Mouse (Mus musculus): Measurements from ENCODE around the gene Mvb12b. TPM values are rescaled to one million over a fixed set of nuclear protein-coding genes. Genes with fewer than 3 reads are reported as not detected.

The Mvb12b gene
- polyA plus RNA-seq, 2 experiments = 6.9 to 8.3 TPM

DNA sequence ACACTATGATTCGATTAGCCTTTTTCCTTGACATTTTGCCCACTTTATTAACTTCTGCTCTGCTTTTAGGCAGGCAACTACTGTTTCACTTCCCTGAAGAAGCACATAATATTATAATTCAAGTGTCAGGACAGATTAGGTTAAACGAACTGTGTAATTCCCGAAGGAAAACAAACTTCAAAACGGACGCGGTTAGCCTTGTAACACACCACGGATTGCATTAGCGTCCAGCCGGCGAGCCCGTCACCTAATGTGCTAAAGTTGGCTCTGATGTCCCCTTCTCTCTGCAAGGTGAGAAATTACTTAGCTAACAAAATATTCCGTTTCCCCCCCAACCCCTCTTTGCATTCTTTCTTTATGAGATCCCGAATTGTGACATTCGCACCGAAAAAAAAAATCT, 170.9 kb downstream of the Mvb12b start:
- Histone ChIP-seq H3K9me3 (ENCODE audit: control insufficient read depth, low read length) (no peaks in the 10 kb centered on the region), H3K4me3 (ENCODE audit: insufficient read depth in 1 of 2, low read depth in 2 of 2, low read length in 2 of 2) (no peak overlapping the region), H3K27ac (no peak overlapping the region), H3K4me1 (replicated peaks; ENCODE audit: control insufficient read depth in 2 of 2, insufficient read depth in 2 of 2, low read length in 1 of 2) (no peaks in the 10 kb centered on the region), H3K36me3 (replicated peaks; ENCODE audit: control insufficient read depth, insufficient read depth, low read depth) (no peaks in the 10 kb centered on the region), H3K9ac (replicated peaks) (no peak overlapping the region), H3K4me2 (ENCODE audit: low read depth) (no peak overlapping the region), H3K27me3 (ENCODE audit: control insufficient read depth, insufficient read depth, low read length) (no peaks in the 10 kb centered on the region; the same call in 1 of the 2 replicates)
- DNase-seq (ENCODE audit: low read depth in 3 of 3, low spot score in 3 of 3) = no peak
- WGBS (ENCODE audit: insufficient replicate concordance) = 65% methylated on average over 15 of the region's 15 CpGs
- TF ChIP-seq EP300 (IDR thresholded peaks at IDR 0.05; ENCODE audit: low read depth) = no peak
- TF ChIP-seq CTCF (IDR thresholded peaks at IDR 0.05; ENCODE audit: low read depth) = no peak
- no peak for ATAC-seq (ENCODE audit: insufficient read depth)

DNA sequence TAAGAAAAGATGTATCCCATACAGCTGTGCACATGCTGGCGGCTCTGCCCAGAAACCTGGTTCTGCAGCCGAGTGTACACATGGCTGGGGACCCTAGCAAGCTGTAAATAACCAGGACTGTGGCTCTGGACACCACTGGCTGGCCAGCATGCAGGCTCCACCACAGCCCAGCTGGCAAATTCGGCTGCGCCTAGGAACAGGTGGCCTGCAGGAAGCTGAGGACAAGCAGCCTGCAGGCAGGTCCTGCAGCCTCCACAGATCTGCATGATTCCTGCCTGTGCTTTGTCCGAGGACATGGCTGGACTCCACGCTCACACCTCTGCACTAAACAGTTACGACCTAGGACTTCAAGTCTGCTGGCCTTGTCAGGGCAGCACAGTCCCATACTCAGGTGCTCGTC, 172.8 kb downstream of the Mvb12b start:
- no peaks in the 10 kb centered on the region for H3K9me3 ChIP-seq (ENCODE audit: control insufficient read depth, low read length)
- no peak for ATAC-seq (ENCODE audit: insufficient read depth)

DNA sequence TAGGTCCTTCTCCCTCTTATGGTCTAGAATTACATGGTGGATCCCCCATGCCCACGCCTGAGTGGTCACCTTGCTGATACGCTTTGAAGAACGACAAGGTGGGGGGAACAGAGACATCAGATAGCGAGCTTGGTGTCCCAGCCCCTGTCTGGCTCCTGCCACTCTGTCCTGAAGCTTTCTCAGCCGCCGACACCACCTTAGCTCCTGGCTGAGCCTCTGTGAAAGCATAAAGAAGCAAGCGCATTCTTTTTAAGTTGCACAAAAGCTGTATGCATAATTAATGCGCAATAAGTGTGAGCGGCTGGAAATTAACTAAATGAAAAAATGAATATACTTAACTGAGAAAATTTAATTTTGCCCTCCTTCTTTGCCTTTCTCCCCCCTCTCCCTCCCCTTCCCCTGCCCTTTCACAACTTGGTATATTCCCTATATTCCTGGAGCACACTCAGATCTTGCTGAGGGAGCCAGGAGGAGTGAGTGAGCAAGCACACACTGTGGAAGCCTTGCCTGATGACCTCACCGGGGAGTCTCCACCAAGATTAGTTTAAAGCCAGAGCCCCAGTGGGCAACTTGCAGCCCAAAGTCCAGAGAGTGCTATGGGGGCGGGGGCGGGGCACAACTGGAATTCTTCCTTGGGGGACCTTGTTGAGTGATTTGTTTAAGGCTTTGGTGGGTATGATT, 174.0 kb downstream of the Mvb12b start:
- ATAC-seq (ENCODE audit: insufficient read depth) (no peak), DNase-seq (ENCODE audit: low read depth in 3 of 3, low spot score in 3 of 3) (no peak)
- no peak overlapping the region for H3K4me3 ChIP-seq (ENCODE audit: insufficient read depth in 1 of 2, low read depth in 2 of 2, low read length in 2 of 2)
- H3K9ac ChIP-seq (replicated peaks) = no peak overlapping the region
- H3K4me2 ChIP-seq (ENCODE audit: low read depth) = no peak overlapping the region
- TF ChIP-seq CTCF (IDR thresholded peaks at IDR 0.05; ENCODE audit: low read depth) = no peak
- no peak for TF ChIP-seq EP300 (IDR thresholded peaks at IDR 0.05; ENCODE audit: low read depth)
- H3K27me3 ChIP-seq (ENCODE audit: control insufficient read depth, insufficient read depth, low read length) = no peaks in the 10 kb centered on the region; the same call in 1 of the 2 replicates
- no peaks in the 10 kb centered on the region for H3K36me3 ChIP-seq (replicated peaks; ENCODE audit: control insufficient read depth, insufficient read depth, low read depth)
- 38% methylated on average over 12 of the region's 12 CpGs for WGBS (ENCODE audit: insufficient replicate concordance)
- no peaks in the 10 kb centered on the region for H3K9me3 ChIP-seq (ENCODE audit: control insufficient read depth, low read length)
- H3K27ac ChIP-seq = no peak overlapping the region
- no peaks in the 10 kb centered on the region for H3K4me1 ChIP-seq (replicated peaks; ENCODE audit: control insufficient read depth in 2 of 2, insufficient read depth in 2 of 2, low read length in 1 of 2)

More for the DNA sequence above, 172.8 kb downstream of the Mvb12b start:
- Histone ChIP-seq H3K4me3 (ENCODE audit: insufficient read depth in 1 of 2, low read depth in 2 of 2, low read length in 2 of 2) (no peak overlapping the region), H3K27me3 (ENCODE audit: control insufficient read depth, insufficient read depth, low read length) (no peaks in the 10 kb centered on the region; the same call in 1 of the 2 replicates), H3K36me3 (replicated peaks; ENCODE audit: control insufficient read depth, insufficient read depth, low read depth) (no peaks in the 10 kb centered on the region), H3K9ac (replicated peaks) (no peak overlapping the region), H3K4me2 (ENCODE audit: low read depth) (no peak overlapping the region), H3K4me1 (replicated peaks; ENCODE audit: control insufficient read depth in 2 of 2, insufficient read depth in 2 of 2, low read length in 1 of 2) (no peaks in the 10 kb centered on the region), H3K27ac (no peak overlapping the region)
- TF ChIP-seq EP300 (IDR thresholded peaks at IDR 0.05; ENCODE audit: low read depth) (no peak), CTCF (IDR thresholded peaks at IDR 0.05; ENCODE audit: low read depth) (no peak)
- 48% methylated on average over 8 of the region's 8 CpGs for WGBS (ENCODE audit: insufficient replicate concordance)
- no peak for DNase-seq (ENCODE audit: low read depth in 3 of 3, low spot score in 3 of 3)

DNA sequence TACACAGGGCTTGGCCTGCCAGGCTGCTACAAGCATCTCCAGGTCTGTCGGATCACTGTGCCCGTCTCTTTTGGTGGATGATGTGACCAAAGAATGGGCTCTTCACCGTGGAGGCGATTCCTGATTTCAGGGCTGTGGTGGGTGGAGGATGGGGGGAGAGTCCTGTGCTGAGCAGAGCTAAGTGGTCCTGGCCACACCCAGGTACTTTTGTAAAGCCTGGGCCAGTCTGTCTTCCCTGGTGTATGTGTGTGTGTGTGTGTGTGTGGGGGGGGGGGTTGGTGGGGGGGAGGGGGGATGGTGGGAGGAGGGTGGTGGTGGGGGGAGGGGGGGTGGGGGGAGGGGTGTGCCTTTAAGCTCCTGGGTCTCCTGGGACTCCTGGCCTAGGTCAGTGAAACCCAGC, 174.9 kb downstream of the Mvb12b start:
- TF ChIP-seq EP300 (IDR thresholded peaks at IDR 0.05; ENCODE audit: low read depth) = no peak
- TF ChIP-seq CTCF (IDR thresholded peaks at IDR 0.05; ENCODE audit: low read depth) = no peak
- Histone ChIP-seq H3K9me3 (ENCODE audit: control insufficient read depth, low read length) (no peaks in the 10 kb centered on the region), H3K36me3 (replicated peaks; ENCODE audit: control insufficient read depth, insufficient read depth, low read depth) (no peaks in the 10 kb centered on the region), H3K4me1 (replicated peaks; ENCODE audit: control insufficient read depth in 2 of 2, insufficient read depth in 2 of 2, low read length in 1 of 2) (no peaks in the 10 kb centered on the region), H3K4me3 (ENCODE audit: insufficient read depth in 1 of 2, low read depth in 2 of 2, low read length in 2 of 2) (no peak overlapping the region), H3K9ac (replicated peaks) (no peak overlapping the region), H3K4me2 (ENCODE audit: low read depth) (no peak overlapping the region), H3K27ac (no peak overlapping the region), H3K27me3 (ENCODE audit: control insufficient read depth, insufficient read depth, low read length) (no peaks in the 10 kb centered on the region)
- ATAC-seq (ENCODE audit: insufficient read depth) (no peak), DNase-seq (ENCODE audit: low read depth in 3 of 3, low spot score in 3 of 3) (no peak)
- WGBS (ENCODE audit: insufficient replicate concordance) = 34% methylated on average over 4 of the region's 4 CpGs

DNA sequence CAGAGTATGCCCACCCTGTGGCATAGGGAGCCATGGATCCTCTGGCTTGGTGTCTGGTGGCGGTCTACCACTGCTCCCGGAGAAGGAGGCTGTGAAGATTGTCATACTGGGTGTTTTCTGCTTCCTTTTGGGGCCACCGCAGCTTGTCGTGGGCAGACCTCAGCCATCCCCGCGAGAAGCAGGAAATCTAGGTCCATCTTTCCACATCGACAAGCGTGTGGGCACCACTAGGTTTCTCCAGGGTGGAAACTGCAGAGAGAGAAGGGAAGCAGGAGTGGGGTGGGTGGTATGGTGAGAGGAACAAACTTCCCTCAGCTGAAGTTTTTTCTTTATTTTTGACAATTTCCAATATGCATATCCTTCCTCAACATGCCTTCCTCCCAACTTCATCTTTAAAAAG, 178.9 kb downstream of the Mvb12b start:
- ATAC-seq (ENCODE audit: insufficient read depth) (no peak), DNase-seq (ENCODE audit: low read depth in 3 of 3, low spot score in 3 of 3) (no peak)
- Histone ChIP-seq H3K9me3 (ENCODE audit: control insufficient read depth, low read length) (no peaks in the 10 kb centered on the region), H3K9ac (replicated peaks) (no peak overlapping the region), H3K36me3 (replicated peaks; ENCODE audit: control insufficient read depth, insufficient read depth, low read depth) (no peaks in the 10 kb centered on the region), H3K27me3 (ENCODE audit: control insufficient read depth, insufficient read depth, low read length) (peaks cover 3% of the 10 kb centered on the region; the same call in 1 of the 2 replicates), H3K4me3 (ENCODE audit: insufficient read depth in 1 of 2, low read depth in 2 of 2, low read length in 2 of 2) (no peak overlapping the region), H3K4me1 (replicated peaks; ENCODE audit: control insufficient read depth in 2 of 2, insufficient read depth in 2 of 2, low read length in 1 of 2) (no peaks in the 10 kb centered on the region), H3K4me2 (ENCODE audit: low read depth) (no peak overlapping the region), H3K27ac (no peak overlapping the region)
- WGBS (ENCODE audit: insufficient replicate concordance) = 56% methylated on average over 8 of the region's 8 CpGs
- no peak for TF ChIP-seq EP300 (IDR thresholded peaks at IDR 0.05; ENCODE audit: low read depth)
- no peak for TF ChIP-seq CTCF (IDR thresholded peaks at IDR 0.05; ENCODE audit: low read depth)
